Mouse (Mus musculus): Measurements from ENCODE around the gene Pikfyve. TPM values are rescaled to one million over a fixed set of nuclear protein-coding genes. Genes with fewer than 3 reads are reported as not detected.

Pikfyve gene
- polyA plus RNA-seq, 1 experiment from 2014 or later: 19.3 TPM

- H3K9me3 ChIP-seq (replicated peaks; ENCODE audit: control insufficient read depth, low read length): no peaks in the 10 kb centered on the region
- H3K27me3 ChIP-seq (replicated peaks; ENCODE audit: control insufficient read depth, insufficient read depth, low read length): no peaks in the 10 kb centered on the region
- no peak overlapping the region for H3K4me2 ChIP-seq (ENCODE audit: low read length)
- H3K4me3 ChIP-seq (ENCODE audit: low read depth, low read length): no peak overlapping the region
- H3K36me3 ChIP-seq (ENCODE audit: control insufficient read depth, insufficient read depth, low read length): peaks cover 18% of the 10 kb centered on the region
- H3K4me1 ChIP-seq (ENCODE audit: control insufficient read depth, insufficient read depth, low read length): no peaks in the 10 kb centered on the region
- H3K27ac ChIP-seq (ENCODE audit: low read depth, low read length): no peak overlapping the region
- DNase-seq (ENCODE audit: low spot score): no peak
- WGBS: 94% methylated on average over 1 of the region's 1 CpGs
- no peak overlapping the region for H3K9ac ChIP-seq (ENCODE audit: low read length)
- ATAC-seq: no peak
Observed at GRCm38 (mm10) chr1:65230566-65230965, 44.1 kb downstream of the Pikfyve start.

DNA sequence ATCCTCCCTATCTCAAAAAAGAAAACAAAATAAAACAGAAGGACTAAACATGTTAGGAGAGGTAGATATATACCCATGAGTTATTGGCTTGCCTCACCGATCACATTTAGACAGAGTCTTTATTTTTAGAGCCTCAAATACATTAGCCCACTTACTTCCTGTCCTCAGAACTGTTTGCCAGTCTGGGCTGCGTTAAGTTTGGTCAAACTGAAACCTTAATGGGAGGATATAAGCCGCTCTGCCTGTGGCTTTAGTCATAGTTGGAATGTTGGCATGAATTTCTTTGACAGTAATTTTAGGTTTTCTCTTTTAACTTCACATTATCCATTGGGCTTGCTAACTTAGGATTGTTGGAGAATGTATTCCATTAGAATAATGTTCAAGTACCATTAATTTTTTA, 51.2 kb downstream of the Pikfyve start:
- ATAC-seq (no peak), DNase-seq (ENCODE audit: low spot score) (no peak)
- H3K4me3 ChIP-seq (ENCODE audit: low read depth, low read length): no peak overlapping the region
- H3K9ac ChIP-seq (ENCODE audit: low read length): no peak overlapping the region
- no peaks in the 10 kb centered on the region for H3K4me1 ChIP-seq (ENCODE audit: control insufficient read depth, insufficient read depth, low read length)
- no peak overlapping the region for H3K27ac ChIP-seq (ENCODE audit: low read depth, low read length)
- H3K36me3 ChIP-seq (ENCODE audit: control insufficient read depth, insufficient read depth, low read length): peaks cover 29% of the 10 kb centered on the region
- no peaks in the 10 kb centered on the region for H3K27me3 ChIP-seq (replicated peaks; ENCODE audit: control insufficient read depth, insufficient read depth, low read length)
- WGBS: 95% methylated on average over 3 of the region's 3 CpGs
- no peak overlapping the region for H3K4me2 ChIP-seq (ENCODE audit: low read length)
- H3K9me3 ChIP-seq (replicated peaks; ENCODE audit: control insufficient read depth, low read length): no peaks in the 10 kb centered on the region

DNA sequence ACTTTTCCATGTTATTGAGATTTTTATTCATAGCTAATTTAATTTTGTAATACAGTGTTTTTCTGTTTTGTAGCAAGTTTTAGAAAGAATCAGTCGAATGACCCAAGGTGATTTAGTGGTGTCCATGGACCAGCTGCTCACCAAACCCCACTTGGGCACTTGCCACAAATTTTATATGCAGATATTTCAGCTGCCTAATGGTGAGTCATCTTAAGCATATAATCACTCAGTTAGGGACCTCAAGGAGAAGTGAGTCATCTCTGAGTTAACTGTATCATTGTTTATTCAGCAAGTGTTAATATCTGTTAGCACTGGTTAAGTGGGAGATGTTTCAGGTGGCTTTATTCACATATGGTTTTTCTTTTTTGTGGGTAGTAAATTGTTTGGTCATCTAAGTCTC, 59.2 kb downstream of the Pikfyve start:
- 86% methylated on average over 1 of the region's 1 CpGs for WGBS
- no peak overlapping the region for H3K4me3 ChIP-seq (ENCODE audit: low read depth, low read length)
- no peak overlapping the region for H3K4me2 ChIP-seq (ENCODE audit: low read length)

GRCm38 (mm10) chr1:65280461-65280860, 94.0 kb downstream of the Pikfyve start:
- no peaks in the 10 kb centered on the region for H3K9me3 ChIP-seq (replicated peaks; ENCODE audit: control insufficient read depth, low read length)
- H3K4me1 ChIP-seq (ENCODE audit: control insufficient read depth, insufficient read depth, low read length): no peaks in the 10 kb centered on the region
- no peaks in the 10 kb centered on the region for H3K27me3 ChIP-seq (replicated peaks; ENCODE audit: control insufficient read depth, insufficient read depth, low read length)
- DNase-seq (ENCODE audit: low spot score) (peak; percentile 4), ATAC-seq (no peak)
- no peak overlapping the region for H3K27ac ChIP-seq (ENCODE audit: low read depth, low read length)
- H3K4me3 ChIP-seq (ENCODE audit: low read depth, low read length): no peak overlapping the region
- no peaks in the 10 kb centered on the region for H3K36me3 ChIP-seq (ENCODE audit: control insufficient read depth, insufficient read depth, low read length)
- H3K9ac ChIP-seq (ENCODE audit: low read length): no peak overlapping the region
- WGBS: 78% methylated on average over 3 of the region's 3 CpGs
- H3K4me2 ChIP-seq (ENCODE audit: low read length): no peak overlapping the region

More for the DNA sequence above, 59.2 kb downstream of the Pikfyve start:
- Histone ChIP-seq H3K9me3 (replicated peaks; ENCODE audit: control insufficient read depth, low read length) (no peaks in the 10 kb centered on the region), H3K36me3 (ENCODE audit: control insufficient read depth, insufficient read depth, low read length) (peaks cover 20% of the 10 kb centered on the region), H3K27me3 (replicated peaks; ENCODE audit: control insufficient read depth, insufficient read depth, low read length) (no peaks in the 10 kb centered on the region), H3K4me1 (ENCODE audit: control insufficient read depth, insufficient read depth, low read length) (no peaks in the 10 kb centered on the region), H3K9ac (ENCODE audit: low read length) (no peak overlapping the region), H3K27ac (ENCODE audit: low read depth, low read length) (no peak overlapping the region)
- DNase-seq (ENCODE audit: low spot score): no peak
- no peak for ATAC-seq

GRCm38 (mm10) chr1:65281756-65282155, 95.3 kb downstream of the Pikfyve start, which contains the start of gene Pth2r:
TSS of gene Pth2r (plus strand) at chr1:65282056.
- no peak within 1 kb of the TSS for H3K4me2 ChIP-seq (ENCODE audit: low read length)
- no peaks in the 10 kb centered on the region for H3K36me3 ChIP-seq (ENCODE audit: control insufficient read depth, insufficient read depth, low read length)
- H3K9ac ChIP-seq (ENCODE audit: low read length): no peak within 1 kb of the TSS
- H3K9me3 ChIP-seq (replicated peaks; ENCODE audit: control insufficient read depth, low read length): no peaks in the 10 kb centered on the region
- WGBS: 74% methylated on average over 6 of the region's 6 CpGs
- H3K27me3 ChIP-seq (replicated peaks; ENCODE audit: control insufficient read depth, insufficient read depth, low read length): no peaks in the 10 kb centered on the region
- no peaks in the 10 kb centered on the region for H3K4me1 ChIP-seq (ENCODE audit: control insufficient read depth, insufficient read depth, low read length)
- ATAC-seq: no peak
- H3K27ac ChIP-seq (ENCODE audit: low read depth, low read length): no peak within 1 kb of the TSS
- no peak within 1 kb of the TSS for H3K4me3 ChIP-seq (ENCODE audit: low read depth, low read length)
- no peak for DNase-seq (ENCODE audit: low spot score)

DNA sequence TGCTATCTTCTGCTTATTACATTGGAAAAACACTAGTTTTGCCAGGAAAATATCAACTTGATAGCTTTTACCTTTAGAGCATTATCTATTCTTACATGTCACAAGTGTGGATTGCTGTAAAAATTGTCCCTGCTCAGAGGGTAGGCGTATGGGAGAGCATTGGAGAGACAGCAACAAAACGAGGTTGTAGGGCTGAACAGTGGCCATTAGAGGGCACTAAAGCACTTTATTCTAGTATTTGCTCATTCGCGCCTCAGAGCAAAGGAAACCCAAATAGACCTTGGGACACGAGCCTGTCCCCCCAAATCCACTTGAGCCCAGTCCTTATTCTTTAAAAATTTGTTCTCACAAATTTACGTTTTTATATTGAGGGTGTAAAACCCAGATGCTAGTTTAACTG, 96.3 kb downstream of the Pikfyve start:
- H3K27ac ChIP-seq (ENCODE audit: low read depth, low read length): no peak overlapping the region
- H3K9me3 ChIP-seq (replicated peaks; ENCODE audit: control insufficient read depth, low read length): no peaks in the 10 kb centered on the region
- no peak overlapping the region for H3K4me2 ChIP-seq (ENCODE audit: low read length)
- no peaks in the 10 kb centered on the region for H3K27me3 ChIP-seq (replicated peaks; ENCODE audit: control insufficient read depth, insufficient read depth, low read length)
- WGBS: 6% methylated on average over 6 of the region's 6 CpGs
- ATAC-seq (peak; percentile 54; the same call in 1 of the 2 replicates), DNase-seq (ENCODE audit: low spot score) (peak; percentile 84)
- no peaks in the 10 kb centered on the region for H3K4me1 ChIP-seq (ENCODE audit: control insufficient read depth, insufficient read depth, low read length)
- H3K4me3 ChIP-seq (ENCODE audit: low read depth, low read length): no peak overlapping the region
- no peak overlapping the region for H3K9ac ChIP-seq (ENCODE audit: low read length)
- H3K36me3 ChIP-seq (ENCODE audit: control insufficient read depth, insufficient read depth, low read length): no peaks in the 10 kb centered on the region

GRCm38 (mm10) chr1:65308476-65308875, 122.0 kb downstream of the Pikfyve start:
- WGBS: 84% methylated on average over 3 of the region's 3 CpGs
- H3K4me2 ChIP-seq (ENCODE audit: low read length): no peak overlapping the region
- H3K4me3 ChIP-seq (ENCODE audit: low read depth, low read length): no peak overlapping the region
- no peak overlapping the region for H3K27ac ChIP-seq (ENCODE audit: low read depth, low read length)
- peaks cover 5% of the 10 kb centered on the region; the same call in 1 of the 2 replicates for H3K27me3 ChIP-seq (replicated peaks; ENCODE audit: control insufficient read depth, insufficient read depth, low read length)
- no peaks in the 10 kb centered on the region for H3K9me3 ChIP-seq (replicated peaks; ENCODE audit: control insufficient read depth, low read length)
- H3K4me1 ChIP-seq (ENCODE audit: control insufficient read depth, insufficient read depth, low read length): peaks cover 3% of the 10 kb centered on the region; the same call in 1 of the 2 replicates
- ATAC-seq (no peak), DNase-seq (ENCODE audit: low spot score) (no peak)
- H3K36me3 ChIP-seq (ENCODE audit: control insufficient read depth, insufficient read depth, low read length): no peaks in the 10 kb centered on the region
- H3K9ac ChIP-seq (ENCODE audit: low read length): no peak overlapping the region

DNA sequence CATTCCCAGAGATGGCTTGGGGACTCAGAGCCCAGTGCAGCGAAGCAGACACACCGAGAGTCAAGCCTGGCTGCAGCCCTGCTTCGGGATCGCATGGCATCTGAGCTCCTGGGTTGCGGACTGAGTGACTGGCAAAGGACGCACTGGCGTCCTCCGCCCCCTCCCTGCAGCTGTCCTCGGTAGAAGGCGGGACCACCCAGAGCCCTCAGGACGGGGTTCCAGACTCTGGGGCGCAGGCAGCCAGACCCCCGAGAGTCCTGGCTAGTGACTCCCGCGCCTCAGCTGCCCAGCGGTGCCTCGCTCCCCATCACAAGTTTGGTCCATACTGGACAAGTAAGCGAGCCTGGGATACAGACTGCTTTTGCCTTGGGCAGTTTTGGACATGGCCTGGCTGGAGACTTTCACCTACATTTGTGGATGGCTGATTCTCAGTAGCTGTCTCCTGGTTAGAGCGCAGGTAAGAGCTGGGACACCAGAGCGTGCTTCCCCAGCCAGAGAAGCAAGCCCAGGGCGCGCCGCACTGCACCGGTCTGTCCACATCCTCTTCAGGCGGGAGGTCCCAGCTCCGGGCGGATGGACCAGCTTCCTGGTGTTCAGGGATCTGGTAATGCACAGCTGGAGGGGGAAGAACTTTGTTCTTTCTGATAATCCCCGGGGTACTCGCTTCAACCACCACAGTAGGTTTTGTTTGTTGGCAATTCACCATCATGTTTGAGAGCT, 124.9 kb downstream of the Pikfyve start:
- no peak overlapping the region for H3K27ac ChIP-seq (ENCODE audit: low read depth, low read length)
- H3K36me3 ChIP-seq (ENCODE audit: control insufficient read depth, insufficient read depth, low read length): no peaks in the 10 kb centered on the region
- peak overlapping the region; percentile 32 for H3K4me3 ChIP-seq (ENCODE audit: low read depth, low read length)
- no peaks in the 10 kb centered on the region for H3K9me3 ChIP-seq (replicated peaks; ENCODE audit: control insufficient read depth, low read length)
- H3K9ac ChIP-seq (ENCODE audit: low read length): peak overlapping the region; percentile 54
- peaks cover 3% of the 10 kb centered on the region; the same call in 1 of the 2 replicates for H3K4me1 ChIP-seq (ENCODE audit: control insufficient read depth, insufficient read depth, low read length)
- peaks cover 5% of the 10 kb centered on the region; the same call in 1 of the 2 replicates for H3K27me3 ChIP-seq (replicated peaks; ENCODE audit: control insufficient read depth, insufficient read depth, low read length)
- peak; percentile 61 for ATAC-seq
- peak overlapping the region; percentile 81 for H3K4me2 ChIP-seq (ENCODE audit: low read length)
- peak; percentile 11 for DNase-seq (ENCODE audit: low spot score)
- WGBS: under 1% methylated on average over 29 of the region's 29 CpGs

DNA sequence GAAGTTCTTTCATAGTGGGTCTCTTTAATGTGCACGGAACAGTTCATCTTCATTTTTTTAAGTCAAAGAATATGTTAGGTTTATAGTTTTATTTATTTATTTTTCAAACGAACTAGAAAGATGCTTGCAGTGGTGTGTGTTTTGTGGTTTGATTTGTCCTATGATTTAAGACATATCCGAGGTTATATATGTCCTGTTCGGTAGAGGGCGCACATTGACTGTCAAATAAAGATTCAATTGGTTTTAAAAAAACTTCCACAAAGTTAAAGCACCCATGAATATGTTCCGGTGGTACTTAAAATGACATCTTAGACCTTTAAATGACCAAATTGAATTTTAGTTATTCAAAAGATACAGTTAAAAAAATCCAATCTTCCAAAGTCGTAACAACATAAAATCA, 125.6 kb downstream of the Pikfyve start:
- H3K27me3 ChIP-seq (replicated peaks; ENCODE audit: control insufficient read depth, insufficient read depth, low read length): peaks cover 5% of the 10 kb centered on the region; the same call in 1 of the 2 replicates
- 13% methylated on average over 7 of the region's 7 CpGs for WGBS
- no peaks in the 10 kb centered on the region for H3K36me3 ChIP-seq (ENCODE audit: control insufficient read depth, insufficient read depth, low read length)
- peaks cover 3% of the 10 kb centered on the region; the same call in 1 of the 2 replicates for H3K4me1 ChIP-seq (ENCODE audit: control insufficient read depth, insufficient read depth, low read length)
- H3K4me2 ChIP-seq (ENCODE audit: low read length): peak overlapping the region; percentile 81
- H3K4me3 ChIP-seq (ENCODE audit: low read depth, low read length): peak overlapping the region; percentile 32
- no peaks in the 10 kb centered on the region for H3K9me3 ChIP-seq (replicated peaks; ENCODE audit: control insufficient read depth, low read length)
- ATAC-seq (0 out of 2 replicates have a peak, but pooled peaks have one; percentile 37), DNase-seq (ENCODE audit: low spot score) (peak; percentile 88)
- H3K27ac ChIP-seq (ENCODE audit: low read depth, low read length): no peak overlapping the region
- no peak overlapping the region; the same call in 1 of the 2 replicates for H3K9ac ChIP-seq (ENCODE audit: low read length)
